Mouse (Mus musculus) liver, embryonic 16.5 days (tissue): ENCODE measurements around the gene Tbx5. TPM values are rescaled to one million over a fixed set of nuclear protein-coding genes. Genes with fewer than 3 reads are reported as not detected.

Experiments
- ATAC-seq: fragments of 200-750 bp; cut with Nextera tagmentation; 2 replicates; pipeline ENCODE4 v1.8.0; 2017; ENCODE audit warnings: low read depth, mild to moderate bottlenecking, moderate number of reproducible peaks, moderate library complexity
- H3K27ac ChIP-seq: fragments of 300-500 bp; sonication (generic); 2 replicates; pipeline ENCODE4 v1.5.1; 2014; ENCODE audit warnings: mild to moderate bottlenecking, low read length
- H3K27me3 ChIP-seq: fragments of 300-500 bp; sonication (generic); 2 replicates; pipeline ENCODE4 v1.6.1; 2014; ENCODE audit warnings: low read depth, low read length, mixed read lengths; ENCODE audit not compliant: control insufficient read depth, insufficient read depth
- H3K36me3 ChIP-seq: fragments of 300-500 bp; sonication (generic); 2 replicates; pipeline ENCODE4 v1.6.1; 2014; ENCODE audit warnings: mild to moderate bottlenecking; ENCODE audit not compliant: control insufficient read depth, insufficient read depth
- H3K4me1 ChIP-seq: fragments of 300-500 bp; sonication (generic); 2 replicates; pipeline ENCODE4 v1.6.1; 2014; ENCODE audit warnings: low read depth, low read length, mixed read lengths; ENCODE audit not compliant: control insufficient read depth
- H3K4me2 ChIP-seq: fragments of 300-500 bp; sonication (generic); 2 replicates; pipeline ENCODE4 v1.6.1; 2014; ENCODE audit warnings: low read depth, low read length, mixed read lengths
- H3K4me3 ChIP-seq: fragments of 300-500 bp; sonication (generic); 2 replicates; pipeline ENCODE4 v1.5.1; 2014; ENCODE audit warnings: low read depth, mild to moderate bottlenecking, low read length
- H3K9ac ChIP-seq: fragments of 300-500 bp; sonication (generic); 2 replicates; pipeline ENCODE4 v1.6.1; 2014; ENCODE audit warnings: low read depth, low read length
- H3K9me3 ChIP-seq: fragments of 300-500 bp; sonication (generic); replicated peaks from 2 replicates; pipeline ENCODE4 v1.6.1; 2016; ENCODE audit warnings: low read length; ENCODE audit not compliant: control insufficient read depth
- WGBS: fragments of 180-500 bp; shearing (Covaris S2); extraction: QIAGEN DNeasy Blood & Tissue Kit; methylation state at CpG from one replicate; pipeline ENCODE4 v1.1.7; 2014; ENCODE audit not compliant: insufficient replicate concordance; 5-methylcytosine and 5-hydroxymethylcytosine counted together
- polyA plus RNA-seq: library from polyadenylated mRNA; unstranded; fragments of >200 nt; fragmentation: Nextera tagmentation; extraction: Ambion mirVana; gene quantifications from 2 replicates; pipeline ENCODE4 v1.2.1, GENCODE M21; 2015

Tbx5 gene
- polyA plus RNA-seq: not detected in 2 replicates

- 2% methylated on average over 16 of the region's 16 CpGs for WGBS
- peak within 1 kb of the TSS; percentile 25; the same call in 1 of the 2 replicates for H3K4me3 ChIP-seq
- H3K27me3 ChIP-seq: peaks cover 87% of the 10 kb centered on the region
These were observed at the start of gene Tbx5 for GRCm38 (mm10) chr5:119832479-119832796. Gene Tbx5, plus strand, starts transcription at chr5:119832668.

GRCm38 (mm10) chr5:119785959-119786358, 46.5 kb upstream of the Tbx5 start:
- Histone ChIP-seq H3K36me3 (no peaks in the 10 kb centered on the region), H3K27me3 (no peaks in the 10 kb centered on the region), H3K27ac (no peak overlapping the region), H3K4me1 (no peaks in the 10 kb centered on the region), H3K9me3 (no peaks in the 10 kb centered on the region), H3K9ac (no peak overlapping the region), H3K4me3 (no peak overlapping the region), H3K4me2 (no peak overlapping the region)
- ATAC-seq: no peak
- WGBS: 73% methylated on average over 7 of the region's 7 CpGs

More at GRCm38 (mm10) chr5:119832479-119832796, at the start of gene Tbx5:
- ATAC-seq: no peak
- Histone ChIP-seq H3K27ac (no peak within 1 kb of the TSS), H3K4me2 (0 out of 2 replicates have a peak within 1 kb of the TSS, but pooled peaks have one; percentile 44), H3K9me3 (no peaks in the 10 kb centered on the region), H3K36me3 (no peaks in the 10 kb centered on the region), H3K9ac (no peak within 1 kb of the TSS), H3K4me1 (no peaks in the 10 kb centered on the region)

- no peaks in the 10 kb centered on the region for H3K36me3 ChIP-seq
- H3K4me3 ChIP-seq: no peak overlapping the region
- H3K9me3 ChIP-seq: no peaks in the 10 kb centered on the region
- H3K4me1 ChIP-seq: no peaks in the 10 kb centered on the region
- no peak overlapping the region for H3K9ac ChIP-seq
- H3K27me3 ChIP-seq: peaks cover 24% of the 10 kb centered on the region
- 45% methylated on average over 5 of the region's 5 CpGs for WGBS
- no peak for ATAC-seq
- H3K4me2 ChIP-seq: no peak overlapping the region
- H3K27ac ChIP-seq: no peak overlapping the region
These were observed 40.8 kb upstream of the Tbx5 start for GRCm38 (mm10) chr5:119791664-119792063.

GRCm38 (mm10) chr5:119793972-119794371, 38.5 kb upstream of the Tbx5 start:
- H3K9me3 ChIP-seq: no peaks in the 10 kb centered on the region
- no peak for ATAC-seq
- H3K36me3 ChIP-seq: no peaks in the 10 kb centered on the region
- no peak overlapping the region for H3K9ac ChIP-seq
- H3K27ac ChIP-seq: no peak overlapping the region
- WGBS: 2% methylated on average over 4 of the region's 4 CpGs
- no peak overlapping the region for H3K4me3 ChIP-seq
- no peak overlapping the region for H3K4me2 ChIP-seq
- H3K27me3 ChIP-seq: peaks cover 47% of the 10 kb centered on the region
- H3K4me1 ChIP-seq: no peaks in the 10 kb centered on the region

GRCm38 (mm10) chr5:119795376-119795775, 37.1 kb upstream of the Tbx5 start:
- peaks cover 61% of the 10 kb centered on the region for H3K27me3 ChIP-seq
- H3K4me2 ChIP-seq: no peak overlapping the region
- H3K9ac ChIP-seq: no peak overlapping the region
- no peaks in the 10 kb centered on the region for H3K36me3 ChIP-seq
- H3K9me3 ChIP-seq: no peaks in the 10 kb centered on the region
- H3K4me3 ChIP-seq: no peak overlapping the region
- ATAC-seq: no peak
- no peaks in the 10 kb centered on the region for H3K4me1 ChIP-seq
- 4% methylated on average over 6 of the region's 6 CpGs for WGBS
- no peak overlapping the region for H3K27ac ChIP-seq

- ATAC-seq: no peak
- Histone ChIP-seq H3K27ac (no peak overlapping the region), H3K4me1 (no peaks in the 10 kb centered on the region), H3K4me3 (no peak overlapping the region), H3K9ac (no peak overlapping the region), H3K36me3 (no peaks in the 10 kb centered on the region), H3K9me3 (no peaks in the 10 kb centered on the region), H3K27me3 (peaks cover 65% of the 10 kb centered on the region), H3K4me2 (no peak overlapping the region)
- WGBS: 7% methylated on average over 3 of the region's 3 CpGs
These were observed 36.7 kb upstream of the Tbx5 start for GRCm38 (mm10) chr5:119795777-119796176.

GRCm38 (mm10) chr5:119796443-119797160, 35.9 kb upstream of the Tbx5 start:
- H3K9ac ChIP-seq: no peak overlapping the region
- 1% methylated on average over 33 of the region's 33 CpGs for WGBS
- H3K9me3 ChIP-seq: no peaks in the 10 kb centered on the region
- H3K4me3 ChIP-seq: no peak overlapping the region
- no peaks in the 10 kb centered on the region for H3K4me1 ChIP-seq
- H3K4me2 ChIP-seq: no peak overlapping the region
- no peak overlapping the region for H3K27ac ChIP-seq
- H3K27me3 ChIP-seq: peaks cover 73% of the 10 kb centered on the region
- no peaks in the 10 kb centered on the region for H3K36me3 ChIP-seq
- no peak for ATAC-seq

- H3K9me3 ChIP-seq: no peaks in the 10 kb centered on the region
- ATAC-seq: no peak
- peaks cover 84% of the 10 kb centered on the region for H3K27me3 ChIP-seq
- no peaks in the 10 kb centered on the region for H3K4me1 ChIP-seq
- no peak overlapping the region for H3K9ac ChIP-seq
- no peak overlapping the region for H3K4me3 ChIP-seq
- H3K27ac ChIP-seq: no peak overlapping the region
- 1% methylated on average over 26 of the region's 26 CpGs for WGBS
- H3K4me2 ChIP-seq: no peak overlapping the region
- H3K36me3 ChIP-seq: no peaks in the 10 kb centered on the region
These were observed 34.8 kb upstream of the Tbx5 start for GRCm38 (mm10) chr5:119797580-119798150.

- Histone ChIP-seq H3K27ac (no peak overlapping the region), H3K4me3 (no peak overlapping the region), H3K9me3 (no peaks in the 10 kb centered on the region), H3K27me3 (peaks cover 90% of the 10 kb centered on the region), H3K4me2 (no peak overlapping the region), H3K36me3 (no peaks in the 10 kb centered on the region), H3K9ac (no peak overlapping the region), H3K4me1 (no peaks in the 10 kb centered on the region)
- WGBS: 8% methylated on average over 4 of the region's 4 CpGs
- ATAC-seq: no peak
These were observed 34.2 kb upstream of the Tbx5 start for GRCm38 (mm10) chr5:119798261-119798660.
